Mouse (Mus musculus) intestine, embryonic 16.5 days (tissue): ENCODE data around the gene 4930568D16Rik. TPM values are rescaled to one million over a fixed set of nuclear protein-coding genes. Genes with fewer than 3 reads are reported as not detected.
A peak's percentile ranks its signal among the peaks of the same experiment; 100 is the strongest.

Experiments
- ATAC-seq: fragments of 200-750 bp; cut with Nextera tagmentation; 2 replicates; pipeline ENCODE4 v1.8.0; 2017; ENCODE audit warnings: moderate TSS enrichment, moderate library complexity
- H3K27ac ChIP-seq: fragments of 300-500 bp; sonication (generic); 2 replicates; pipeline ENCODE4 v1.5.1; 2014; ENCODE audit warnings: mild to moderate bottlenecking, low read length
- H3K27me3 ChIP-seq: fragments of 300-500 bp; sonication (generic); replicated peaks from 2 replicates; pipeline ENCODE4 v1.6.1; 2014; ENCODE audit warnings: low read length, control low read depth, mixed read lengths; ENCODE audit not compliant: control insufficient read depth, insufficient read depth
- H3K36me3 ChIP-seq: fragments of 300-500 bp; sonication (generic); 2 replicates; pipeline ENCODE4 v1.6.1; 2014; ENCODE audit warnings: low read length, control low read depth; ENCODE audit not compliant: control insufficient read depth, insufficient read depth
- H3K4me1 ChIP-seq: fragments of 300-500 bp; sonication (generic); 2 replicates; pipeline ENCODE4 v1.6.1; 2014; ENCODE audit warnings: low read length, control low read depth, mixed read lengths; ENCODE audit not compliant: control insufficient read depth, insufficient read depth
- H3K4me2 ChIP-seq: fragments of 300-500 bp; sonication (generic); 2 replicates; pipeline ENCODE4 v1.6.1; 2014; ENCODE audit warnings: low read depth, low read length, control low read depth
- H3K4me3 ChIP-seq: fragments of 300-500 bp; sonication (generic); 2 replicates; pipeline ENCODE4 v1.5.1; 2014; ENCODE audit warnings: mild to moderate bottlenecking, low read length
- H3K9ac ChIP-seq: fragments of 300-500 bp; sonication (generic); 2 replicates; pipeline ENCODE4 v1.6.1; 2014; ENCODE audit warnings: low read depth, low read length
- H3K9me3 ChIP-seq: fragments of 300-500 bp; sonication (generic); 2 replicates; pipeline ENCODE4 v1.6.1; 2016; ENCODE audit warnings: low read length, control low read depth; ENCODE audit not compliant: control insufficient read depth
- WGBS: fragments of 180-500 bp; shearing (Covaris S2); extraction: QIAGEN DNeasy Blood & Tissue Kit; methylation state at CpG from one replicate; pipeline ENCODE4 v1.1.7; 2014; 5-methylcytosine and 5-hydroxymethylcytosine counted together
- polyA plus RNA-seq: library from polyadenylated mRNA; unstranded; fragments of >200 nt; fragmentation: Nextera tagmentation; extraction: Ambion mirVana; gene quantifications from 2 replicates; pipeline ENCODE4 v1.2.1, GENCODE M21; 2015

The 4930568D16Rik gene
- polyA plus RNA-seq, 1 experiment from 2014 or later, result not detected

DNA sequence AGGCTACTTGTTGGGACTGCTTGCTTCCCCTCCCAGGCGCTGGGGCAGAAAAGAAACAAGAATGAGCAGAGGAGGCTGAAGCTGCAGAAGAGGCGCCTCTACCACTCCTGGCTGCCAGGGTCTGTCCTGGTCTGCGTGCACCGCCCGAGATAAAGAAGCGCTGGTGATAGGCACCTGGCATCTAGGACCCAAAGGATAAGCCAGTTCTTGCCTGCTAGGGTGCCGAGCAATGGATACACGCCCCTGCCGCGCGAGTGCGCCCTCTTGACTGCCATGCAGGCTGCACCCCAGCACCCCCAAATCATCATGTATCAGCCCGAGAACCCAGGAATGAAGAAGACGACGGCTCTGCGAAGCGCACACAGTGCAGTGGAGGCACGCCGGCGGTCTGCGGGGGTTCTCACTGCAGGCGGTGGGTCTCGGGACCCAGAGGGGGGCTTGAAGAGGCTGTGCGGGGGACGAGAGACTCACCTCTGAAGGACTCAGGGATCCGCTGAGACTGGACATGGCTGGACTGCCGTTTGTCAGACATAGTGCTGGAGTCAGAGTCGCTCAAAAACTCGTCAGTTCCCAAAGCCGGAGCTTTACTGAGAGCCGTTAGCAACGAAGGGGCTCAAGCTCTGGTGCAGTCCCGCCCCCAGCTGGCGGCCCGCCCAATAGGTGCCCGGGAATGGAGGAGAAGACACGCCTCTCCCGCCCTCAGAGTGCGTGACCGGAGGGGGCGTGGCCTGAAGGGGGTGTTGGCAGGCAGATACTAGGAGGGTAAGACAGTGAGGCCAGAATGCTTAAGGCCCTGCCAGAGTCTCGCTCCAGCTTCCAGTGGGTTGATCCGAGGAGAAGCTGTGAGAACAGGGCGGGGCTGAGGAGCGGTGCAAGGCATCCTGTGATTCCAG lies 30.9 kb downstream of the 4930568D16Rik start, which contains the start of gene Stom:
TSS of gene Stom (minus strand) at position 589 of the 893 bp plus-strand sequence.
- Histone ChIP-seq H3K4me1 (peaks cover 17% of the 10 kb centered on the region; the same call in 1 of the 2 replicates), H3K4me2 (peak within 1 kb of the TSS; percentile 86), H3K36me3 (no peaks in the 10 kb centered on the region), H3K9me3 (no peaks in the 10 kb centered on the region), H3K27ac (peak within 1 kb of the TSS; percentile 91), H3K27me3 (no peaks in the 10 kb centered on the region), H3K9ac (peak within 1 kb of the TSS; percentile 84), H3K4me3 (peak within 1 kb of the TSS; percentile 77)
- ATAC-seq, result peak; percentile 97
- WGBS, result under 1% methylated on average over 45 of the region's 45 CpGs

DNA sequence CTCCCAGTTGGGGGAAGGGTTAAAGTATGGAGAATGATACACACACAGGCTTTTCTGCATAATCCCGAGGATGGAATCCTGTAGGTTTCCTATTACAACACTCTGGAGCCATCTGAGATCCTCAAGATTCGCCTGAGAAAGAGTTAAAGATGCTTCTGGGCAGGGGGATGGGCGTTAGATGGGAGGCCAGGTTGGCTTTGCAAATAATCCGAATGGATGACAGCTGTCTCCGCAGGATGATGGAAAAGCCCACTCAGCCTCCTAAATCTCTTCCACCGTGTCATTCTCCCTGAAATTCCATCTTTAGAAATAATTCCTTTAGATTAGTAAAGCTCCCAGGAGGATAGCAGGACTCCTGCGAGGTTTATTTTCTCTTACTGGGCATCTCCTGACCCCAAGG lies 31.9 kb downstream of the 4930568D16Rik start:
- no peaks in the 10 kb centered on the region for H3K27me3 ChIP-seq
- 12% methylated on average over 7 of the region's 7 CpGs for WGBS
- no peak for ATAC-seq
- H3K4me2 ChIP-seq, result peak overlapping the region; percentile 86
- no peaks in the 10 kb centered on the region for H3K36me3 ChIP-seq
- peaks cover 17% of the 10 kb centered on the region; the same call in 1 of the 2 replicates for H3K4me1 ChIP-seq
- H3K9me3 ChIP-seq, result no peaks in the 10 kb centered on the region
- H3K4me3 ChIP-seq, result peak overlapping the region; percentile 77
- H3K27ac ChIP-seq, result no peak overlapping the region; the same call in 1 of the 2 replicates
- peak overlapping the region; percentile 84 for H3K9ac ChIP-seq

DNA sequence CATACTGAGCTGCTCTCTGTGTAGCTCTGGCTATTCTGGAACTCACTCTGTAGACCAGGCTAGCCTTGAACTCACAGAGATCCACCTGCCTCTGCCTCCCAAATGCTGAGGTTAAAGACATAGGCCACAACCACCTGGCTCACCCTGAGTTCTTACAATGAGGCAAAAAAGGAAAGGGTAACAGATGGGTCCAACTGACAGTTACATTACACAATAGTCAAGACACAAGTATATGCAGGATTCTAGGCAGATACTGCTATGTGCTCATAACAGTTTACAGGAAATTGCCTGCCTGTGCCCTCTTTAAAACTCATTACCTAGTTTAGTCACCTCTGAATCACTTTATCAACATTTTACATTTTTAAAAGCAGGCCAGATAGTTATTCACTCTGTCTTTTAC lies 33.9 kb downstream of the 4930568D16Rik start:
- no peaks in the 10 kb centered on the region for H3K9me3 ChIP-seq
- no peak for ATAC-seq
- peaks cover 17% of the 10 kb centered on the region; the same call in 1 of the 2 replicates for H3K4me1 ChIP-seq
- no peak overlapping the region for H3K4me3 ChIP-seq
- H3K27me3 ChIP-seq, result no peaks in the 10 kb centered on the region
- no peak overlapping the region for H3K27ac ChIP-seq
- no peak overlapping the region for H3K9ac ChIP-seq
- H3K36me3 ChIP-seq, result no peaks in the 10 kb centered on the region
- no peak overlapping the region for H3K4me2 ChIP-seq

DNA sequence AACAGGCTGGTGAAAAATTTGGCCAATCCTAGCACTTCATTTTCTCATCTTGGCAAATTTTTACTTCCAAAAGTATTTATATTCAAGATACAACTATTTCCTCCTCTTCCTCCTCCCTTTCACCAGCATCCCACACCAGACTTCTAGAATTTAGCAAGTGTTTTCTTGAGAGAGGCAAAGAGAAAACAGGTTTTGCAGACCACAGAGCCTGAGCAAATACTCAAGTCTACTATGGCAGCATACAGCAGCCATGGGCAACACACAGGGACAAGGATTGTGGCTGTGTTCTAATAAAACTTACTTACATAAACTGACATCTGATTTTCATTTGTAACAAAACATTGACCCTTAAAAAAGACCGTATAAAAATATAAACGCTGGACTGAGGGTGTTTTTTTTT lies 36.3 kb downstream of the 4930568D16Rik start:
- 61% methylated on average over 2 of the region's 2 CpGs for WGBS
- H3K4me2 ChIP-seq, result no peak overlapping the region
- no peak overlapping the region for H3K9ac ChIP-seq
- H3K4me3 ChIP-seq, result no peak overlapping the region
- H3K36me3 ChIP-seq, result no peaks in the 10 kb centered on the region
- H3K27me3 ChIP-seq, result no peaks in the 10 kb centered on the region
- no peak for ATAC-seq
- no peaks in the 10 kb centered on the region for H3K9me3 ChIP-seq
- H3K27ac ChIP-seq, result no peak overlapping the region
- peaks cover 13% of the 10 kb centered on the region; the same call in 1 of the 2 replicates for H3K4me1 ChIP-seq

DNA sequence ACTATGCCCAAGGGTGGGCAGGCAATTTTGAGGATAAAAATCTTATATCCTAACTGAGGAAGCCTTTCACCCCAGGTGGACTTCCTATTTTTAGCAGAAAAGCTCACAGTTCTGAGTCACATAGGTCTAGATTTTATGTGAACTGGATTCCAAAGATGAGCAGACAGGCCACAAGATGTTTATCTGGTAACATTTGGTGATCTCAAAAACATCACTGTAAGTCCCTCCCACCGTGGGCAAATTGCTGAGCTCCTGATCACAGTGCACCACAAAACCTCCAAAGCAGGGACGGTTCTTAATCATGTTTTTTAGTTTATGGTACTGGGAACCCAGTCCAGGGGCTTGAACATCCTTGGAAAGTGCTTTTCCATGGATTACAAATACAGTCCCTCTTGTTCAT lies 38.5 kb downstream of the 4930568D16Rik start:
- H3K4me1 ChIP-seq, result peaks cover 6% of the 10 kb centered on the region; the same call in 1 of the 2 replicates
- H3K4me3 ChIP-seq, result no peak overlapping the region
- H3K9me3 ChIP-seq, result no peaks in the 10 kb centered on the region
- ATAC-seq, result no peak
- no peak overlapping the region for H3K4me2 ChIP-seq
- H3K27ac ChIP-seq, result no peak overlapping the region
- H3K27me3 ChIP-seq, result no peaks in the 10 kb centered on the region
- H3K36me3 ChIP-seq, result no peaks in the 10 kb centered on the region
- WGBS, result 77% methylated on average over 2 of the region's 2 CpGs
- H3K9ac ChIP-seq, result no peak overlapping the region

DNA sequence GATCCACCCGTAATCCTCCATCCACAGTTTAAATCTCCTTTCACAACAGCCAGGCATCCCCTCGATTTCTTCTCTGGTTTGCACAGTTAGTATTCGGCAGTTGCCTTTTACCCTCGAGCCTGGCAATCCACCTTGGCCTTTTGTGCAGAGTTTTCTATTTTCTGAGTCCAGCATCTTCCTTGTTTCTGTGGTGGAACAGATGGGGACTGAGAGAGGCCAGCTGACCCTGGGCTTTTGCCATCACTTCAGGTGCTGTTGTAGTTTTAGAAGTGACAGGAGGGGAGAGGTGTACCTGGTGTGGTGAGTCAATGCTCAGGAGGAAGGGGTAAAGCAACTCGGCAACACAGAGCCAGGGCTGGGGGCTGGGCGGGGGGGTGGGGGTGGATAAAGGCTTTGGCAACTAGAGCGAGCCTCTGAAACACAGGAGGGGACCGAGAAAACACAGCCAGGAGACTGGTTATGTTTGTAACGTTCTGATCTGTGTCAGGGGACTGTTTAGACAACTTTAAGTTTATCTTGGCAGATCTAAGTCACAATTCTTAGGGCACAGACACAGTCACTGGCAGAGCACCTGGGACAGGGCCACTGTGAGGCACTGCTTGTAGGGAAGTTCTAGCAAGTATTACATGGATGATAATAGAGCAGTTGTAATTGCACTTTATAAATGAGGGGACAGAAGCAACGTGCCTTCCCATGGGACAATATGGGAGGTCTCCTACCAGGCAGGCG lies 39.3 kb downstream of the 4930568D16Rik start:
- ATAC-seq, result no peak
- WGBS, result 40% methylated on average over 11 of the region's 11 CpGs
- H3K27ac ChIP-seq, result no peak overlapping the region

DNA sequence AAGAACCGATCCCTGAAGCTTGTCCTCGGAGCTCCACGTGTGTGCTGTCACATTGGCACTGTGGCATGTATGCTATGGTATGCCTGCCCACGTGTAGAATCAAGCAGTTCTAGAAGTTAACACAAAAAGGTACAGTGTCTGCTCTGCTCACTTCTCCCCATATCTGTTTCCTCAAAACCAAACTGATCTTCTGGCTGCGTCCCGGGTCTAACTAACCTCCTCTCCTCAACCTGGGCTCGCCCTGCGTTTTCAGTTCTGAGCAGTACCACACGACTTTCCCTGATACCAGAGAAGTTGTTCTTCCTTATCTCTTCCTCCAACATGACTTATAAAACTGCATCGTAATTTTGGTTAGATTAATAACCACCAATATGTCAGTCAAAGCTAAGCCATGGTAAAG lies 39.9 kb downstream of the 4930568D16Rik start:
- no peaks in the 10 kb centered on the region for H3K27me3 ChIP-seq
- no peaks in the 10 kb centered on the region for H3K36me3 ChIP-seq
- no peaks in the 10 kb centered on the region for H3K9me3 ChIP-seq
- H3K9ac ChIP-seq, result no peak overlapping the region
- no peak overlapping the region for H3K4me3 ChIP-seq
- no peak overlapping the region; the same call in 1 of the 2 replicates for H3K27ac ChIP-seq
- 49% methylated on average over 10 of the region's 10 CpGs for WGBS
- peaks cover 6% of the 10 kb centered on the region; the same call in 1 of the 2 replicates for H3K4me1 ChIP-seq
- ATAC-seq, result no peak
- H3K4me2 ChIP-seq, result no peak overlapping the region

More for the DNA sequence above, 39.3 kb downstream of the 4930568D16Rik start:
- Histone ChIP-seq H3K4me3 (no peak overlapping the region), H3K27me3 (no peaks in the 10 kb centered on the region), H3K4me1 (peaks cover 6% of the 10 kb centered on the region; the same call in 1 of the 2 replicates), H3K4me2 (no peak overlapping the region), H3K9ac (no peak overlapping the region), H3K9me3 (no peaks in the 10 kb centered on the region), H3K36me3 (no peaks in the 10 kb centered on the region)

DNA sequence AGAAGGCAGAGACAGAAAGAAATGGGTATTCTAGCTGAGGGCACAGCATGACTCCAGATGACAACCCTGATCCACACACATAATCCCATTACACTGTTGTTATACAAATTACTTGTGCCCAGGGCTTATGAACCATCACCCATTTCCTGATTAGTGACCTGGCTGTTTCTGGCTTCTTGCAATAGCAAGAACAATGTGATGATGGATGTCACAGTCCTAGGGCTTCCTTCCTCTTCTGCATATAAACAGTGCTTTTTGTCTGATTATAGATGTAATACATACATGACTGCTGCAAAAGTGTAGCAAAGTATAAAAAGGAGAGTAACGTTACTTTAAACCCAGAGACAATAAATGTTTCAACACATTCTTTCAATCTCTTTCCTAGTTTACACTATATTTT lies 40.6 kb downstream of the 4930568D16Rik start:
- no peak overlapping the region for H3K4me2 ChIP-seq
- H3K9ac ChIP-seq, result no peak overlapping the region
- H3K27ac ChIP-seq, result no peak overlapping the region
- H3K4me1 ChIP-seq, result peaks cover 6% of the 10 kb centered on the region
- no peaks in the 10 kb centered on the region for H3K36me3 ChIP-seq
- H3K9me3 ChIP-seq, result no peaks in the 10 kb centered on the region
- WGBS, result 40% methylated on average over 1 of the region's 1 CpGs
- no peak overlapping the region for H3K4me3 ChIP-seq
- no peak for ATAC-seq
- no peaks in the 10 kb centered on the region for H3K27me3 ChIP-seq

DNA sequence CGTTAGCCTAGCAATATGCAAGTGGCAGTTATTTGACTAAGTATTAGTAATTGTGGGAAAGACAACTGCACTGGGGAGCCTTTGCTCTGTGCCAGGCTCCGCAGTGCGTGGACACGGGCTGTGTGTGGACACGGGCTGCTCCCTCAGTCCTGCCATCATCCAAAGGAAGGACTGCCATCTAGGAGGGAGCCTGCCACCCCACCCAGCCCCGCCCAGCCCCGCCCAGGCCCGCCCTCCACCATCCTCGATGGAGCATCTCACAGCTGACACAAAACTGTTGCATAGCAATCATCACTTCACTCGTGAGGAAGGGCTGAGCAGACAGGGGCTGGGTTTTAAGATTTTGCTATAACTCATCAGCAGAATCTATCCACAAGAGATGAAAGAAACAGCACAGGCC lies 41.6 kb downstream of the 4930568D16Rik start:
- no peak for ATAC-seq
- Histone ChIP-seq H3K4me3 (no peak overlapping the region), H3K4me2 (no peak overlapping the region), H3K27me3 (no peaks in the 10 kb centered on the region), H3K4me1 (peaks cover 6% of the 10 kb centered on the region), H3K9ac (no peak overlapping the region), H3K27ac (no peak overlapping the region), H3K36me3 (no peaks in the 10 kb centered on the region), H3K9me3 (no peaks in the 10 kb centered on the region)
- 68% methylated on average over 10 of the region's 10 CpGs for WGBS
